Mouse (Mus musculus): ENCODE measurements around the gene Traf2. TPM values are rescaled to one million over a fixed set of nuclear protein-coding genes. Genes with fewer than 3 reads are reported as not detected.

The Traf2 gene
- polyA plus RNA-seq, 1 experiment from 2014 or later: 10.6 TPM

GRCm38 (mm10) chr2:25500576-25501405, 45.9 kb downstream of the Traf2 start, which contains the start of gene Fbxw5:
Gene Fbxw5, plus strand, starts transcription at chr2:25500750.
- peak within 1 kb of the TSS; percentile 88 for H3K27ac ChIP-seq (ENCODE audit: low read depth)
- H3K4me1 ChIP-seq (ENCODE audit: insufficient read depth): peaks cover 22% of the 10 kb centered on the region
- DNase-seq (peak; percentile 94), ATAC-seq (peak; percentile 89)
- no peaks in the 10 kb centered on the region for H3K9me3 ChIP-seq (ENCODE audit: low read length)
- H3K4me3 ChIP-seq (ENCODE audit: low read depth, low read length): peak within 1 kb of the TSS; percentile 84
- H3K36me3 ChIP-seq (replicated peaks; ENCODE audit: insufficient read depth, low read length): peaks cover 16% of the 10 kb centered on the region
- H3K9ac ChIP-seq (replicated peaks): peak within 1 kb of the TSS; percentile 97
- peak within 1 kb of the TSS; percentile 95 for H3K4me2 ChIP-seq (ENCODE audit: low read depth, low read length)
- H3K27me3 ChIP-seq (ENCODE audit: insufficient read depth, low read length): no peaks in the 10 kb centered on the region
- TF ChIP-seq CTCF (IDR thresholded peaks at IDR 0.05; ENCODE audit: low read depth): no peak
- under 1% methylated on average over 38 of the region's 44 CpGs for WGBS (ENCODE audit: insufficient replicate concordance)

DNA sequence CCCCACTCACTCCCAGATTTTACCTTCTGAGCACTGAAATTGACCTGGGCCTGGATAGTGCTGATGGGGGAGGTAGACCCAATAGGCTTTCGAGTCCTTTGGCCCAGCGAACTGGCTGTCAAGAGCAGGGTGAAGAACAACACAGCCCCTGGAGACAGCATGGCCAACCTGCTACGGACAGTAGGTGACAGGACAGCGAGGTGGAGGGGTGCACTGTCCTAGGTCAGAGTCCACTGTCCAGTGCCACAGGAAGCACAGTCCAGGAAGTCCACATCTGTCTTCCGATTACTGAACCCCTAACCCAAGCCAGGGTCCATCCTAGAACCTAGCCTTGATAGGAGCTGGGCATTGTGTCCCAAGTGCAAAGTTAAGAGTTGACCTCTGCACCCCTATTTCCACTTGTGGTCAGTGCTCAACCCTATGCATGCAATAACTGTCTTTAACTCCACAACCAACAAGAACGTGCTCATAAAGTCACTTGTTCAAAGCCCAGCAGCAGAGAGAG, 46.6 kb downstream of the Traf2 start:
- peaks cover 22% of the 10 kb centered on the region for H3K4me1 ChIP-seq (ENCODE audit: insufficient read depth)
- H3K36me3 ChIP-seq (replicated peaks; ENCODE audit: insufficient read depth, low read length): peaks cover 13% of the 10 kb centered on the region
- H3K27ac ChIP-seq (ENCODE audit: low read depth): peak overlapping the region; percentile 77
- 55% methylated on average over 6 of the region's 6 CpGs for WGBS (ENCODE audit: insufficient replicate concordance)
- H3K9ac ChIP-seq (replicated peaks): peak overlapping the region; percentile 97
- no peaks in the 10 kb centered on the region for H3K9me3 ChIP-seq (ENCODE audit: low read length)
- DNase-seq (no peak), ATAC-seq (peak; percentile 58)
- no peak for TF ChIP-seq EP300 (IDR thresholded peaks at IDR 0.05; ENCODE audit: low read depth)
- TF ChIP-seq CTCF (IDR thresholded peaks at IDR 0.05; ENCODE audit: low read depth): no peak
- peak overlapping the region; percentile 84 for H3K4me3 ChIP-seq (ENCODE audit: low read depth, low read length)
- peak overlapping the region; percentile 95 for H3K4me2 ChIP-seq (ENCODE audit: low read depth, low read length)
- H3K27me3 ChIP-seq (ENCODE audit: insufficient read depth, low read length): no peaks in the 10 kb centered on the region

DNA sequence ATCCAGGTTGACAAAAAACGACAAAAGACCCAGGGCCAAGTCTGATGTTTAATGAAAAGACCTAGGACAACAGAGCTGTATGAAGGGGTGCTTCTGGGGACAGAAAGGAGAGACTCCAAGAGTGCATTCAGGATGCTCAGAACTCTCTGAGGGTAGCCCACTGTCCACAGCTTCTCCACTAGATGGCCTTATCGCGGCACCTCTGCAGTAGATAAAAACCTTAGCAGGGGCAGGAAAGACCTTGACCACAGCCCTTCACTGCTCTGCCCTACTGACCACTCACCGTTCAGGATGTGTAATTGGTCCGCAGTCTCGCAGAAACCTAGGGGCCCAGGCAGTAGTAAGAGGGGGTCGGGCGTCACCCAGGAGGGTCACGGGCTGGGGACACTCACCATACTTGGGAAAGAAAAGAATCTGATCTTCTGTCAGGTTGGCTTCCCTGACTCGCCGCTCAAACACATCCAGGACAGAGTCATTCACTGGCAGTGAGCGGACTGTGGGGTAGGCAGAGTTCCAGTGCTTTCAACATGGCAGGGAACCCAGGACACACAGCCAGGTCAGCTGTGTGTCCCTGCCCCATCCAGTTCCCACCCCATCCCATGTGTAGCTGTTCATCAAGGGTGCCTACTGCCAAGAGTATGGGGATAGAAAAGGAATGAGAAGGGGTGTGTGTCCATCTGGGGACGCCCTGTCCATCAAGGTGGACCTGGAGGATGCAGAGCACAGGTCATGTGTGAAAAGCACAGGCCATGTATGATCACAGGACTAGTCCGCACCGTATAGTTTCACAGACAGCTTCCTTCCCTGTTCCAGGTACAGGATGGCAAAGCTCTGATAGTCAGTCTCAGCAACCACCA, 47.9 kb downstream of the Traf2 start:
- 62% methylated on average over 15 of the region's 15 CpGs for WGBS (ENCODE audit: insufficient replicate concordance)
- no peak overlapping the region for H3K4me3 ChIP-seq (ENCODE audit: low read depth, low read length)
- ATAC-seq (no peak), DNase-seq (no peak)
- H3K9ac ChIP-seq (replicated peaks): no peak overlapping the region
- H3K9me3 ChIP-seq (ENCODE audit: low read length): no peaks in the 10 kb centered on the region
- H3K4me2 ChIP-seq (ENCODE audit: low read depth, low read length): no peak overlapping the region
- TF ChIP-seq EP300 (IDR thresholded peaks at IDR 0.05; ENCODE audit: low read depth) (no peak), CTCF (IDR thresholded peaks at IDR 0.05; ENCODE audit: low read depth) (0 out of 2 replicates have a peak, but pooled peaks have one; percentile 16)
- H3K27ac ChIP-seq (ENCODE audit: low read depth): no peak overlapping the region
- peaks cover 2% of the 10 kb centered on the region; the same call in 1 of the 2 replicates for H3K36me3 ChIP-seq (replicated peaks; ENCODE audit: insufficient read depth, low read length)
- H3K27me3 ChIP-seq (ENCODE audit: insufficient read depth, low read length): no peaks in the 10 kb centered on the region
- H3K4me1 ChIP-seq (ENCODE audit: insufficient read depth): peaks cover 22% of the 10 kb centered on the region

DNA sequence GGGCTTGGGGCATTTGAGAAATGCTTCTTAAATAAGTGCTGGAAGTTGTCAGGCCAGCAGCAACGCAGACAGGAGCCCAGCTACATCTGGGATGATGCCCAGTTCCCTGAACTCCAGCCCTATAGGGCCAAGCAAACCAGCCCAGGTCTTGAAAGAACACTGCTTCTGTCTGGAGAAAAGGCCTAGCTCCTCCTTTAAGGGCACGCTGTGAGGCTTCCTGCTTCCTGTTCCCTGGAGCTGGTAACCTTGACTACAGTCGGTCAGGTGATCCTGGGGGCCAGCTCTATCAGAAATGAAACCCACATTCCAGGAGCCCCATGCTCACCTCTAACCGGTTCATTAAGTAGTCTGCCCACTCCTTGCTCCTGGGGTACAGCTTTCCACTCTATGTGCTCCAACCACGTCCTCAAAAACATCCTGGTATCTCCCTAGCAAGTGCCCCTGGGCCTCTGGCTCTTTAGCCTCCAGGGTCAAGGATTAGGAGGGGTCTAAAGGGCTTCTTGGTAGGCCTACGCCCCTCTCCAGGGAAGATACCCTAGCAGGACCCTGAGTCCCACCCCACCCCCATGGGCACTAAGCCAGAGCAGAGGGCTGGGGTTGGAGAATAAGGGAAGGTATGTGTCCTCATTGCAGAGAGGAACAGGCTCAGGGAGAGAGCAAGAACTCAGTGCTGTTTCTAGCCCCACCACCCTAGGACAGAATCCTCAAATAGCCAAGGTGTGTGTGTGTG, 48.7 kb downstream of the Traf2 start:
- no peak overlapping the region for H3K9ac ChIP-seq (replicated peaks)
- H3K9me3 ChIP-seq (ENCODE audit: low read length): no peaks in the 10 kb centered on the region
- TF ChIP-seq CTCF (IDR thresholded peaks at IDR 0.05; ENCODE audit: low read depth) (no peak), EP300 (IDR thresholded peaks at IDR 0.05; ENCODE audit: low read depth) (no peak)
- H3K36me3 ChIP-seq (replicated peaks; ENCODE audit: insufficient read depth, low read length): no peaks in the 10 kb centered on the region
- ATAC-seq (no peak), DNase-seq (no peak)
- H3K4me1 ChIP-seq (ENCODE audit: insufficient read depth): peaks cover 22% of the 10 kb centered on the region
- H3K4me3 ChIP-seq (ENCODE audit: low read depth, low read length): no peak overlapping the region
- H3K27ac ChIP-seq (ENCODE audit: low read depth): no peak overlapping the region
- H3K27me3 ChIP-seq (ENCODE audit: insufficient read depth, low read length): no peaks in the 10 kb centered on the region
- 48% methylated on average over 6 of the region's 6 CpGs for WGBS (ENCODE audit: insufficient replicate concordance)
- H3K4me2 ChIP-seq (ENCODE audit: low read depth, low read length): no peak overlapping the region

GRCm38 (mm10) chr2:25496462-25496861, 50.3 kb downstream of the Traf2 start:
- ATAC-seq (no peak), DNase-seq (no peak)
- Histone ChIP-seq H3K36me3 (replicated peaks; ENCODE audit: insufficient read depth, low read length) (no peaks in the 10 kb centered on the region), H3K27me3 (ENCODE audit: insufficient read depth, low read length) (no peaks in the 10 kb centered on the region), H3K9me3 (ENCODE audit: low read length) (no peaks in the 10 kb centered on the region), H3K27ac (ENCODE audit: low read depth) (no peak overlapping the region), H3K4me2 (ENCODE audit: low read depth, low read length) (no peak overlapping the region), H3K9ac (replicated peaks) (no peak overlapping the region), H3K4me3 (ENCODE audit: low read depth, low read length) (no peak overlapping the region), H3K4me1 (ENCODE audit: insufficient read depth) (peaks cover 14% of the 10 kb centered on the region)
- TF ChIP-seq EP300 (IDR thresholded peaks at IDR 0.05; ENCODE audit: low read depth): no peak
- TF ChIP-seq CTCF (IDR thresholded peaks at IDR 0.05; ENCODE audit: low read depth): peak; percentile 64
- WGBS (ENCODE audit: insufficient replicate concordance): 42% methylated on average over 4 of the region's 4 CpGs

Measured in liver, postnatal 0 days (tissue).